Mouse (Mus musculus) thymus, adult 2 months (tissue): ENCODE results near the gene Spty2d1.

ENCODE experiments used
- CTCF ChIP-seq: fragments of 200-500 bp; IDR thresholded peaks from 2 replicates; pipeline ENCODE4 v1.5.1; 2012; ENCODE audit warnings: mild to moderate bottlenecking, control low read depth, low read length, moderate library complexity, borderline replicate concordance; ENCODE audit not compliant: control insufficient read depth, poor library complexity, insufficient read depth; ENCODE audit errors: extremely low read depth
- POLR2A ChIP-seq: fragments of 200-500 bp; IDR thresholded peaks from 2 replicates; pipeline ENCODE4 v1.6.1; 2012; ENCODE audit warnings: mild to moderate bottlenecking, low read length, control low read depth, moderate library complexity; ENCODE audit not compliant: control insufficient read depth, poor library complexity, insufficient read depth; ENCODE audit errors: extremely low read depth

- no peak for TF ChIP-seq POLR2A
- no peak for TF ChIP-seq CTCF
Measured at GRCm38 (mm10) chr7:46985718-46986505, 22.3 kb downstream of the Spty2d1 start.
